In the genomic region with DNA sequence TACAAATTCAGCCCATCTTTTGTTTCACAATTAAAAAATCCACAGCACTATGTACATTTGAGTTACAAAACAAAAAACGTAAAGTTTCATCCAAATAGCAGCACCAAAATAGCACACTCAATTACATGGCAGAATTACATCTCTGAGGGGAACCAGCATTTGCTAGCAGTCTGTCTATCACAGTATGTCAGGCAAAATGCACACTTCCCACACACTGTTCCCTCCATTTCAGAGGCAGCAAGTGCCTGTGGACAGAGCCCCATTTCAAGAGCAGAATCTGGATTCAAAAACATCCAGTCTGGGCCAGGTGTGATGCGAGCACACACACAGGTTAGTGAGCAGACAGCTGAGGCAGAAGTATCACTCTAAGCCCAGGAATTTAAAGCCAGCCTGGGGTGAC, we compare ENCODE assay signal across 15 mouse cellular contexts.
"Had no signal": no experiment of that assay in that cellular context is flagged by ENCODE, and none has a peak within 500 bp of the region (broad histone marks: within the 10 kb centered on the region; RNA-seq: fewer than 3 reads in every experiment).

No protein-coding gene starts in this region.

- ATAC-seq: lung, postnatal 0 days; midbrain, embryonic 16.5 days had no signal

- H3K4me1 ChIP-seq: limb, embryonic 15.5 days; midbrain, embryonic 12.5 days had no signal

- DNase-seq: kidney, adult 11 months; kidney, adult 9 months; kidney, postnatal 36 days; layer of hippocampus, postnatal 36 days; lung, adult 2 months; lung, postnatal 36 days; right cerebral cortex, postnatal 4 days; spleen, adult 18-20 months; thymus, adult 2 months; thymus, postnatal 25 days had no signal

- H3K36me3 ChIP-seq: limb, embryonic 15.5 days; midbrain, embryonic 12.5 days had no signal

- H3K27me3 ChIP-seq: limb, embryonic 15.5 days; midbrain, embryonic 12.5 days had no signal

- H3K4me3 ChIP-seq: limb, embryonic 15.5 days; midbrain, embryonic 12.5 days had no signal

- H3K9ac ChIP-seq: limb, embryonic 15.5 days; midbrain, embryonic 12.5 days had no signal

- H3K9me3 ChIP-seq: limb, embryonic 15.5 days; midbrain, embryonic 12.5 days had no signal

- H3K4me2 ChIP-seq: limb, embryonic 15.5 days; midbrain, embryonic 12.5 days had no signal

- H3K27ac ChIP-seq: kidney, postnatal 0 days; limb, embryonic 15.5 days; midbrain, embryonic 12.5 days had no signal
